In genomic region chr17:87288131-87288530, GRCm38 (mm10) we compare ENCODE assay signal across 17 mouse cellular contexts. TPM values are rescaled to one million over a fixed set of nuclear protein-coding genes. Genes with fewer than 3 reads are reported as not detected.
DNase-seq lines count a peak whose midpoint lies in the region; ATAC-seq and TF ChIP-seq lines count a peak whose summit lies in the region.
"Had no signal": no experiment of that assay in that cellular context is flagged by ENCODE, and none has a peak within 500 bp of the region (broad histone marks: within the 10 kb centered on the region; RNA-seq: fewer than 3 reads in every experiment).

No protein-coding gene starts in this region.

- no peaks in the 10 kb centered on the region for H3K36me3 ChIP-seq in kidney, postnatal 0 days (ENCODE audit: insufficient read depth, low read length)
- no peaks in the 10 kb centered on the region for H3K36me3 ChIP-seq in limb, embryonic 10.5 days
- H3K36me3 ChIP-seq: hindbrain, embryonic 12.5 days had no signal

- peak overlapping the region; percentile 25; the same call in 1 of the 2 replicates for H3K27ac ChIP-seq in kidney, postnatal 0 days
- 0 out of 2 replicates have a peak overlapping the region, but pooled peaks have one; percentile 8 for H3K27ac ChIP-seq in limb, embryonic 10.5 days
- H3K27ac ChIP-seq: gastrocnemius, adult 2 months; hindbrain, embryonic 12.5 days had no signal

- H3K4me3 ChIP-seq in kidney, postnatal 0 days (replicated peaks; ENCODE audit: low read depth, low read length) = no peak overlapping the region
- H3K4me3 ChIP-seq in limb, embryonic 10.5 days = no peak overlapping the region
- H3K4me3 ChIP-seq: gastrocnemius, adult 2 months; hindbrain, embryonic 12.5 days had no signal

- no peaks in the 10 kb centered on the region for H3K9me3 ChIP-seq in kidney, postnatal 0 days (replicated peaks; ENCODE audit: low read length)
- no peaks in the 10 kb centered on the region for H3K9me3 ChIP-seq in limb, embryonic 10.5 days (replicated peaks)
- H3K9me3 ChIP-seq: hindbrain, embryonic 12.5 days had no signal

- no peak overlapping the region for H3K9ac ChIP-seq in kidney, postnatal 0 days (ENCODE audit: low read depth, low read length)
- H3K9ac ChIP-seq: forebrain, postnatal 0 days; hindbrain, embryonic 12.5 days; lung, embryonic 14.5 days had no signal

- 58% methylated on average over 12 of the region's 12 CpGs for WGBS in kidney, postnatal 0 days
- WGBS in limb, embryonic 10.5 days = 26% methylated on average over 12 of the region's 12 CpGs

- no peak for ATAC-seq in kidney, postnatal 0 days (replicated peaks; ENCODE audit: low FRiP score, low read depth)
- ATAC-seq: forebrain, postnatal 0 days had no signal

- TF ChIP-seq CTCF in kidney, postnatal 0 days (IDR thresholded peaks at IDR 0.05; ENCODE audit: low read depth) = no peak

- no peaks in the 10 kb centered on the region for H3K27me3 ChIP-seq in kidney, postnatal 0 days (ENCODE audit: insufficient read depth, low read length)
- peaks cover 70% of the 10 kb centered on the region for H3K27me3 ChIP-seq in limb, embryonic 10.5 days (ENCODE audit: low read depth, poor library complexity, severe bottlenecking)

- DNase-seq in kidney, postnatal 0 days (ENCODE audit: low spot score) = no peak
- DNase-seq in kidney, postnatal 4 days = no peak
- DNase-seq in retina, embryonic 14.5 days (ENCODE audit: low spot score) = peak; percentile 38
- no peak for DNase-seq in retina, postnatal 1 day
- DNase-seq in limb, embryonic 10.5 days (ENCODE audit: low spot score) = no peak
- no peak for DNase-seq in left cerebral cortex, adult 8-10 months (ENCODE audit: low spot score in 2 of 2)
- DNase-seq in spleen, adult 18-20 months = no peak
- DNase-seq: adrenal gland, postnatal 25 days; cerebellum, adult 9-11 months; embryo, embryonic 11 days; forebrain, postnatal 0 days; gastrocnemius, adult 2 months; heart, adult 18-20 months; layer of hippocampus, postnatal 36 days; left cerebral cortex, postnatal 4 days; lung, embryonic 14.5 days had no signal

- H3K4me2 ChIP-seq in kidney, postnatal 0 days (ENCODE audit: low read length) = no peak overlapping the region
- H3K4me2 ChIP-seq: hindbrain, embryonic 12.5 days; lung, embryonic 14.5 days had no signal

- peaks cover 5% of the 10 kb centered on the region; the same call in 1 of the 2 replicates for H3K4me1 ChIP-seq in kidney, postnatal 0 days (replicated peaks; ENCODE audit: insufficient read depth, low read length)
- peaks cover 22% of the 10 kb centered on the region for H3K4me1 ChIP-seq in limb, embryonic 10.5 days

RNA-seq across cellular contexts. Expression of gene Ttc7, which starts 5.4 kb away (rescaled TPM):
- polyA plus RNA-seq in kidney, postnatal 0 days (2015; fragmentation: Nextera tagmentation; extraction: Ambion mirVana) = 15.4 and 16.3 TPM in 2 replicates
- polyA plus RNA-seq in limb, embryonic 10.5 days (2016; fragmentation: Nextera tagmentation; extraction: Ambion mirVana) = 3.6 and 3.9 TPM in 2 replicates
- total RNA-seq in left cerebral cortex, adult 8-10 months (2022) = 10 to 100 TPM; 12.8 to 14.8 (median 13.1) TPM

RNA-seq across cellular contexts. Expression of gene Mcfd2, which starts 22.4 kb away (rescaled TPM):
- polyA plus RNA-seq in kidney, postnatal 0 days (2015; fragmentation: Nextera tagmentation; extraction: Ambion mirVana) = 140 and 151 TPM in 2 replicates
- 76.2 and 76.4 TPM in 2 replicates for polyA plus RNA-seq in limb, embryonic 10.5 days (2016; fragmentation: Nextera tagmentation; extraction: Ambion mirVana)
- 10 to 100 TPM; 55.7 to 68.0 (median 63.1) TPM for total RNA-seq in left cerebral cortex, adult 8-10 months (2022)
